Mouse (Mus musculus) thymus, adult 2 months (tissue): ENCODE results near the gene Fn1. TPM values are rescaled to one million over a fixed set of nuclear protein-coding genes. Genes with fewer than 3 reads are reported as not detected.

ENCODE experiments used
- DNase-seq: peaks from one replicate; pipeline ENCODE4 v3.0.0; 2021
- H3K27ac ChIP-seq: fragments of 200-500 bp; 2 replicates; pipeline ENCODE4 v1.5.1; 2012; ENCODE audit warnings: low read length, control low read depth; ENCODE audit not compliant: control insufficient read depth, insufficient read depth
- H3K27me3 ChIP-seq: fragments of 200-500 bp; 2 replicates; pipeline ENCODE4 v1.6.1; 2012; ENCODE audit warnings: mild to moderate bottlenecking, low read length, moderate library complexity, mixed read lengths; ENCODE audit not compliant: control insufficient read depth, insufficient read depth
- H3K36me3 ChIP-seq: fragments of 200-500 bp; 2 replicates; pipeline ENCODE4 v1.6.1; 2012; ENCODE audit warnings: mild to moderate bottlenecking, low read length, moderate library complexity; ENCODE audit not compliant: control insufficient read depth, insufficient read depth
- H3K4me1 ChIP-seq: fragments of 200-500 bp; replicated peaks from 2 replicates; pipeline ENCODE4 v1.6.1; 2012; ENCODE audit warnings: low read length; ENCODE audit not compliant: control insufficient read depth, insufficient read depth
- H3K4me3 ChIP-seq: fragments of 200-500 bp; 2 replicates; pipeline ENCODE4 v1.5.1; 2012; ENCODE audit warnings: mild to moderate bottlenecking, low read length, control low read depth, moderate library complexity; ENCODE audit not compliant: control insufficient read depth, insufficient read depth
- CTCF ChIP-seq: fragments of 200-500 bp; IDR thresholded peaks from 2 replicates; pipeline ENCODE4 v1.5.1; 2012; ENCODE audit warnings: mild to moderate bottlenecking, control low read depth, low read length, moderate library complexity, borderline replicate concordance; ENCODE audit not compliant: control insufficient read depth, poor library complexity, insufficient read depth; ENCODE audit errors: extremely low read depth
- POLR2A ChIP-seq: fragments of 200-500 bp; IDR thresholded peaks from 2 replicates; pipeline ENCODE4 v1.6.1; 2012; ENCODE audit warnings: mild to moderate bottlenecking, low read length, control low read depth, moderate library complexity; ENCODE audit not compliant: control insufficient read depth, poor library complexity, insufficient read depth; ENCODE audit errors: extremely low read depth
- WGBS: fragments of 180-500 bp; shearing (Covaris S2); methylation state at CpG from one replicate; pipeline ENCODE4 v1.1.7; 2018; 5-methylcytosine and 5-hydroxymethylcytosine counted together
- polyA plus RNA-seq: library from polyadenylated mRNA; depleted of rRNA; stranded (reverse); fragments of >200 nt; gene quantifications from 2 replicates; pipeline ENCODE4 v1.2.3, GENCODE M21; 2012; rRNA removed

The Fn1 gene
- 29.6 and 31.3 TPM in 2 replicates for polyA plus RNA-seq

DNA sequence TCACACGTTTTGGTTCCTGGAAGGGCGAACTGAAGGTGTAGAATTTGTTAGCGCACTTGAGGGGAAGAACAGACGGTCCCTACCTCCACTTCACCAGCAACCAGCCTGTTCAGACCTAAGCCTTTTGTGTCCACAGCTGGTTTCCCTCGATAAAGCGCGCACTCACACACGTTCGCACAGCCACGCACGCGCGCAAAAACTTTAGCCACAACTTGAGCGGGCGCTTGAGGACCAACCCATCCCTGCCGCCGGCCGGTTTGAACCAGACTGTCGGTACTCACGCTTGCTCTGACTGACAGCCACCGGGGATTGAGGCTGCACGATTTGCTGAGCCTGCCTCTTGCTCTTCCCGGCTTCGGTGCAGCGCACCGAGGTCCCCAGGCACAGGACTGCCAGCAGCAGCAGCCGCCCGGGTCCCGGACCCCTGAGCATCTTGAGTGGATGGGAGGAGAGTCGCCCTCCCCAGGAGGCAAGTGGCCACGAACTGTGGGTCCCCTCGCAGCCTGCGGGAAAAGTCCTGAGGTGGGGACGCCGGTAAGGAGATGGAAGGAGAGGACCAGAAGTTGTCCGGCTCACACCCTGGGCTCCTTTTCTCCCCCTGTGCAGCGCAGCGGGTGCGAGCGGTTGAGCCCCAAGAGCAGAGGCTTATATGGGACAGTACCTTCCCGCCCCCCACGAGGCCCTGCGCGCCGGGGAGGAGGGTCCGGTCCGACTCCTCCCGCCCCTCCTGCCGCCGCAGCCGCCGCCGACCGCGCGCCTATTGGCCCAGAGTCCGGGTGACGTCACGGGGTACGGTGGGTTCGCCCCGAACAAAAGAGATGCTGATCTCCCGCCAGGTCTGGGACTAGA is at the start of gene Fn1:
Fn1 (minus strand) TSS at position 650 of the 849 bp plus-strand sequence.
- Histone ChIP-seq H3K4me1 (peaks cover 12% of the 10 kb centered on the region; the same call in 1 of the 2 replicates), H3K27ac (no peak within 1 kb of the TSS), H3K4me3 (peak within 1 kb of the TSS; percentile 35), H3K27me3 (peaks cover 4% of the 10 kb centered on the region; the same call in 1 of the 2 replicates), H3K36me3 (no peaks in the 10 kb centered on the region)
- DNase-seq: peak; percentile 72
- 1% methylated on average over 63 of the region's 63 CpGs for WGBS
- TF ChIP-seq CTCF (no peak), POLR2A (no peak)

DNA sequence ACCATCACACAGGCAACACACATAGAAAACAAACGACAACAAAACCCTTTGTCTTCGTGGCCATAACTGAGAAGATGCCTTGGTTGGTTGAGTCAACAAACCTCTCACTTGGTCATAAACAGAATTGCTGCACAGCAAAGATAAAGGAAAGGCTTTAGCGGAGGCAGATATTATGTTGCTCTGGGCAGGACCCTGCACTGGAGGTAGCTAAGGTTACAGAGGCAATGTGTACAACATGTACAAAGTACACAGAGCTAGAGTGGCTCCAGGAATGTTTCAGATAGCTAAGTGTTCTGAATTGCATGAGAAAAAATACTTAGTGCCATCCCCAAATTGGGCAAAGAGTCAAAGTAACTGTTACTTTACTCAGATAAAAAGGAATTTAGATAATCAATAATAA is 43.1 kb upstream of the Fn1 start:
- no peak overlapping the region for H3K4me3 ChIP-seq
- H3K27ac ChIP-seq: no peak overlapping the region
- 84% methylated on average over 3 of the region's 3 CpGs for WGBS
- no peaks in the 10 kb centered on the region for H3K4me1 ChIP-seq
- H3K36me3 ChIP-seq: no peaks in the 10 kb centered on the region
- DNase-seq: no peak
- H3K27me3 ChIP-seq: no peaks in the 10 kb centered on the region
- no peak for TF ChIP-seq CTCF
- no peak for TF ChIP-seq POLR2A

DNA sequence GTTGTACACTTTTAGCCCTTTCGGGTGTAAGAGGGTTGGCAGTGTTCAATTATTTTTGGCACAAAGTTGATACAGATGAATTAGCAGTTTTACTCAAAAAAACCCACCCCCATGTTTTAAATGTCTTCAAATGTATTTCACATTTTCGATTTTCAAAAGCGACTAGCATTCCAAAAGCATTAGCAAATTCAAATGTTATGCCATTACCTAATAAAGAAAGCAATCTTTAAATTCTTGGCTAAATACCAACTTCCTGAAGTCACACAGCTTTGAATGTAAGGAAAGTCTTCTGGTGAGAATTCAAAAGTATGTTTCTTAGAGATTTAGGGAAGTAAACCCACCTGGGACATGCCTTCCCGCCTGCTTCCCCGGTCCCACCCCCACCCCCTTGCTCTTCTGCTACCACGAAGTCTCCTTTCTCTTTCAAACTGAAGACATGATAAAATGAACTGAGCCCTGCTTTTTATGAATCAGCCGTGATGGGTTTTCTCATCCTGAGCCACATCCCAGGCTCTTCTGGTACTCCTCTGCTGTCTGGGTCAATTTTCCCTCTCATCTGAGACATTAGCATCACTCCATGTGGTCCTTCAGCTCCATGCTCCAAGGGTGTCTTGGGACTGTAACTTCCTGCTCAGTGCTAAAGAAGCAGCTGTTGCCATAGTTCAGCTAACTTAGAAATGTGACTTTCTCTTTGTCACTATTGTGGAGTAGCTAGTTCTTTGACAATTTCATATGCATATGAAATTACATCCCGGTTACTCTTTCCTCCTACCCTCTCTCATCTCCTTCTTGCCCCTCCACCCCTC is 38.7 kb upstream of the Fn1 start:
- Histone ChIP-seq H3K4me1 (no peaks in the 10 kb centered on the region), H3K4me3 (no peak overlapping the region), H3K36me3 (no peaks in the 10 kb centered on the region), H3K27me3 (no peaks in the 10 kb centered on the region), H3K27ac (no peak overlapping the region)
- no peak for TF ChIP-seq POLR2A
- no peak for TF ChIP-seq CTCF
- 25% methylated on average over 8 of the region's 8 CpGs for WGBS
- no peak for DNase-seq

DNA sequence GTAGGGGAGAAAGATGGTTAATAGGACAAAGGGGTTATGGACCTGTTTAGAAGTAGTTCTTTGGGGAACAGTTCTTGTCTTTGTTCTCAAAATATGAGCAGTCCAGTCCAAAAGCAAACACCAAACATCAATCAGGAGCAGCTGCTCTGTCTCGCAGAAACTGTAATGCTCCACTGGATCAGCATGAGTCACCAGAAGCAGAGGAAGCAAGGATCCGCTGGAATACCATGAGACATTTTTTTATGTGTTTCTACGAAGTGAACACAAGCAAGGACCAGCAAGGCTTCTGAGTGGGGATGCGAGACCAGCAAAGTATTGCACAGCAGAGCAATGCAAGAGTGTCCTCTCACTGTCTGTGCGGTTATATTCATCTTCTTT is 35.9 kb upstream of the Fn1 start:
- H3K36me3 ChIP-seq: no peaks in the 10 kb centered on the region
- no peak overlapping the region for H3K4me3 ChIP-seq
- no peaks in the 10 kb centered on the region for H3K4me1 ChIP-seq
- no peak for DNase-seq
- no peak for TF ChIP-seq POLR2A
- no peak for TF ChIP-seq CTCF
- H3K27me3 ChIP-seq: no peaks in the 10 kb centered on the region
- no peak overlapping the region for H3K27ac ChIP-seq
- 94% methylated on average over 5 of the region's 5 CpGs for WGBS

DNA sequence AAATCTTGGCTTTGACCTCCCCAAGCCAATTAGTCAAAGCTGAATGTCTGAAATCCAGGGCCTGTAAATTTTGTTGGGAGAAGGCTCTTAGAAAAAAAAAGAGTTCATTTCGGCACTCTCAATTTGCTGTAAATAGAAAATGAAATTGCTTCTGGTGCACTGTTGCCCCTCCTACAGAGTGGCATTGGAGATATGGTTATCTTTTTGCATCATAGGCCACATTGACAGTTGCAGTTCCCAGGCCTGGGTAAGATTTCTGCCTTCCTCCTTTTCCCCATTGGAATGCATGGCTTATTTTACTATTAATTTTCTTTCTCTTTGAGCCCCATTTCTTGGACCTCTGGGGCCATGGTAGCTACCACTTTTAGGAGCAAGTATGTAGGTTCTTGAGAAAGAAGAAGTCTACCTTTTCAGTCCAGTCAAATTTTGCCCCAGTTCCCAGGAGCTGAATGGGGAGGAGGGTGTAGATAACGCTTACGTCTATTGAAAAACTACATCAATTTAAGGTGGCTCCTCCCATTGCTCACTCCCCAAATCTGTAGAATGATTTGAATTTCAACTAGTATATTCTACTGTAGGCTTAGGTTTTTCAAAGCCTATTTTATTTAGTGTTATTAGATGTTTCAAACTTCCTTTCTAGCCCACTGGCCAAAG is 35.4 kb upstream of the Fn1 start:
- TF ChIP-seq CTCF: no peak
- Histone ChIP-seq H3K4me3 (no peak overlapping the region), H3K4me1 (no peaks in the 10 kb centered on the region), H3K27ac (no peak overlapping the region), H3K36me3 (no peaks in the 10 kb centered on the region), H3K27me3 (no peaks in the 10 kb centered on the region)
- 97% methylated on average over 3 of the region's 3 CpGs for WGBS
- DNase-seq: no peak

DNA sequence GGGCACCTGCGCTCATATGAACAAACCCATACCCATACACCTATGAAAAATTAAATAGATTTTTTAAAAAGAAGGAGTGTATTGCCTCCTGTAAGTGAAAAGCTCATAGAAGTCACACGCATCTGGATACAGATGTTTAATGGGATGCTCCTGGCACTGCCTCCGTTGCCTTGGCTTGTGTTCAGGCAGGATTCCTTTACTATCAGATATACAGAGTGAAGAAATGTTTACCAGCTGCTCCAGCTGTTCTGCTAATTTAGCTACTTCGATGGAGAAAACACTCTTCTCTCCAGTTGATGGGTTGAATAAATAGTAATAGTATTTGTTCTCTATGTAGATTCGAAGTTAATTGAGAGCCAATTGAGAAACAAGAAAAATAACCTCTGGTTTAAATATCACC is 33.8 kb upstream of the Fn1 start:
- TF ChIP-seq CTCF (no peak), POLR2A (no peak)
- H3K4me1 ChIP-seq: no peaks in the 10 kb centered on the region
- H3K27me3 ChIP-seq: no peaks in the 10 kb centered on the region
- no peak overlapping the region for H3K4me3 ChIP-seq
- WGBS: 91% methylated on average over 5 of the region's 5 CpGs
- no peak overlapping the region for H3K27ac ChIP-seq
- no peaks in the 10 kb centered on the region for H3K36me3 ChIP-seq
- no peak for DNase-seq
